Mouse (Mus musculus) yolk sac, embryonic 10.5 days (tissue): ENCODE measurements at regions not wholly inside any gene's neighbourhood (a gene's known extent, or its start where the extent isn't known, plus 50 kb on each side); places are given as distances from the start of the nearest gene placed in this dataset.

ENCODE experiments used
- DNase-seq: peaks from one replicate; pipeline ENCODE4 v3.0.0-alpha.2; 2017; ENCODE audit warnings: low spot score

DNA sequence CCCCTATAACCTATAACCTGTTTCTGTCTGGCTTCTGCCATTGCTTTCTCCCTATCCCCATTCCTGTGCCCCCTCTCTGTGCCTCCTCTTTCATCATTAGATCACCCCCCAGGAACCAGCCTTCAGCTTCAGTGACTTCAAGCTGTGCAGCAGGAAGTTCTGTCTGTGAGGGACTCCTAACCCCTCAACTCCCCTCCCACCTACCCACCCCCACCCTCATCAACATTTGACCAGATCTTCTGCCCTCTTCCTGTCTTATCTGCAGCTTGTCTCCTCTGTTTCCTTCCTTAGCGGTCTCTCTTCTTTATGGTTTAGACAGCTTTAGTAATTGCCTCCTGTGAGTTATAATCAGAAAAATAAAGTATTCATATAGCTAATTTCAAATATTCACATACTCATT lies 266.6 kb upstream of the Gm765 start:
- no peak for DNase-seq

DNA sequence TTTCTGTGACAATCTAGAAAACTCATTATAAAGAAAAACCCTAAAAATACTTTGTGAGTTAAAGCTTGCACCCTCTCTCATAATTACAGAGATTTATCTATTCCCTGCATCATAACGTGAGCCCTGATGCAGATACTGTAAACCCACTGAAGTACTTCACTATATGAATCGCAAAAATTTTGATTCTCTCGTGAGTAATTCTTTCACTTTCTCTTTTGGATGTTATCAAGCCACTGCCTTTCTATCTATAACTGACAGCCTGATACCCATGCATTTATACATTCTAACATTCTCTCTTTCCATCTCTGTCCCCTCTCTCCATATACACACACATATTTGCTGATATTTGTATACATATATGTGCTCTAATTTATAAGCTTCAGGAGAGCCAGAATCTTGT lies 264.1 kb upstream of the Gm765 start:
- no peak for DNase-seq

DNA sequence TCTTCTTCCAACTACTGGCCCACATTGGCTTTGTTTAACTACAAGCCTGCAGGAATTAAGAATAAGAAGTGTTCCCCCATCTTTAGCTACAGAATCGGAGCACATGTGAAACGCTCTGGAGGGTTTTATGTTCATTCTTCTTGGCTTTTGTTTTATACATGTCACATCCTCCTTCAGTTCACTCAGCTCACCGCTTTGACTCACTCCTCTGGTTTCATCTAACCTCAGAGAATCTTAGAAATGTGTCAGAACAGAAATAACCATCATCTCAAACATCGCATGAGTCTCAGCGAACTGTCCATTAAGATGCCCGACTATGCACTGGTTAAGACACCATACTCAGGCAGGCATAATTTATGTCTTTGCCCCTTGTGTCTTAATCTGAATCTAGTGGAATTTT lies 255.1 kb upstream of the Gm765 start:
- no peak for DNase-seq

DNA sequence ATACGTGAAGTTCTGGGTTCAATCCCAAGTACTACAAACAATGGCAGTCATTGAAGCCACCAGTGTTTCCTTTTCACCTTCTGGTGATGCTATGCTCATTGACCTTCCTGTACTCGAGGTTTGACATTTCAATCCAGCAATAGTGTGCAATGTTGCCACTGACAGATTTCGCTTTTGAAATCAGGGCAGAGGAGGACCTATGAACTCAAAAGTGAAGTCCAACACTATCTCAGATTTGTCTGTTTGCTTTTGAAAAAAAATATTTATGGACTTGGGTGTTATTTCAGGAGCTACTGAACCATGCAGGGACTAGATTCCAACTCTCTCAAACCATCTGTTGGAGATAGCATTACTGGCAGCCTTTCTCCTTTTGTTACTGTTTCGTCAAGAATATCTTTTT lies 248.4 kb upstream of the Gm765 start:
- no peak for DNase-seq

DNA sequence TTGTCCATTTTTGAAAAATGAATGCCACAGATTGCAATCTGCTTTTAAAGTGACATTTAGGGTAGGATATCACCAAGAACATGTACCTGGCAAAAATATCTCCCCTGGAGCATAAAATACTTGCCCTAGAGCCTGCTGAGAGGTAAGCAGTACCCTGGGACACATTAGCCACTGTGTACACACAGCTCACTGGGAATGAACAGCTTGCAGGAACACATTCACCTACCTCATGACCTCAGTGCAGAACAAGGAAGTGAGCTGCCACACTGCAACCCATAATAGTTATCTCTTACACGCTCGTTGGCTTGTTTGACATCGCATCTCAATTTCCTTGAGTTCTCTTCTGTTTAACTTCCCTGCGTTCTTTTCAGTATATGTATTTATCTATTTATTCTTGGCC lies 246.4 kb upstream of the Gm765 start:
- DNase-seq = peak; percentile 64

DNA sequence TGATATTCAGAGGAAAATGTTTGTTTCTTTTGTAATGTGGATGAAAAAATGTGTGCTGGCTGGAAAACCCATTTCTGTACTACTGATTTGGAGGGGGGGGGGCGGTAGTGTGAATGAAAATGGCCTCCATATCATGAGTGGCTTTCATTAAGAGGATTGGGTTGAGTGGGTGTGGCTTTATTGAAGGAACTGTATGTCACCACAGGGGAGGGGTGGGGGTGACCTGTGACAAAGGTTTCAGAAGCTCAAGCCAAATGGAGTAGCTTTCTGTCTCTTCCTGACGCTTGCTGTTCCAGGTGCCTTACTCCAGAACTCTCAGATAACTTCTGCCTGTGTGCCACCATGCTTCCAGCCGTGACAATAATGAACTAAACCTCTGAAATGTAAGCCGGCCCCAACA lies 242.0 kb upstream of the Gm765 start:
- no peak for DNase-seq

DNA sequence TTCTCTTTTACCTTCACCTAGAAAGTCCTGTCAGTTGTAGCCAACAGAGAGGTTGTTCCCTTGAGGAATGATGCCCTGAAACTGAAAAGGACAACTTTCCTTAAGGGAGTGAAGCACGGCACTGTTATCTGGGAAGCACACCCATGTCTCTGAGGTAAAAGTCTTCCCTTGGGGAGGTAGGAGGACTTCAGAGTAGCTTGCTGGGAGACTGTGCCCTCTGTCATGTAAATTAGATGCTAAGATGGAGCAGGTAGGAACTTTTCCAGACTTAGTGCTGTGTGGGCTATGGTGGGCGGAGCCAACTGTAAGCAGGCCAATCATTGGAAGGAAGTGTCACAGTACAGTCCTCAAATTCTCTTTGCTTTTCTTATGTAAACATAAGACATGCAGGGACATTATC lies 240.3 kb upstream of the Gm765 start:
- no peak for DNase-seq

DNA sequence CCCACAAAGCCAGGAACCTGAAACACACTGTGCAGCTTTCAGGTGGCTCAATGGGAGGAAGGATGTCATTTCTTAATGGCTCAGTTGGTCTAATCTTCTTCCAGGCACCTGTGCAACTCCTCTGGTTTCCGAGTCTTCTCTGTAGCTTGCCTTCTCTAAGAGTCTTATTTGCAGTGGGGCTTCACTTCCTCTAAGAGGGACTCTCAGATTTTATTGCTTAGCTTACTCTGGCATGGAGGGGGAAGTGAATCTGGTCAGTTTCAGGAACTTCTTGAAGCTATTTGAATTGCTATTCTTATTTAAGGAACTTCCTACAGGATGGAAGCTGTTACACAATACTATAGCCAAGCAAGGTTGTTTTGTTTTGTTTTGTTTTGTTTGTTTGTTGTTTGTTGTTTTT lies 232.7 kb upstream of the Gm765 start:
- no peak for DNase-seq

DNA sequence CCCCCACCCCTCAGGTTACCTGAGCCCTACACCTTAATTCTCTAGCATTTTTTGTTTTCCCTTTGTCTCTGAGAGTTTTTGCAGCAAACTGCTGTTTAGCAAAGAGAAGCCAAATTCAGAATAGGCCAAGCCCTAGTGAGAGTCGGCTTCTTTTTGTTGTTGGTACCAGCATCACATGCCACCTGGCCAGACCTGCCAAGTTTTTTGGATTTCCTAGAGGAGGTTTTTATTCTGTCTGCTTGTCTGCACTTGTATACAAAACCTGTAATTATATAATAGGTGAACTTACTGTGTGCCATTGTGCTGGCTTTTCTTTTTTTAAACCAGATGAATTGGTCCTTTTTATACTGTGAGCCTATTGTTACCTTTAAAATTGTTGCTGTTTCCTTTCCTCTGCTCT lies 213.1 kb upstream of the Gm765 start:
- no peak for DNase-seq

DNA sequence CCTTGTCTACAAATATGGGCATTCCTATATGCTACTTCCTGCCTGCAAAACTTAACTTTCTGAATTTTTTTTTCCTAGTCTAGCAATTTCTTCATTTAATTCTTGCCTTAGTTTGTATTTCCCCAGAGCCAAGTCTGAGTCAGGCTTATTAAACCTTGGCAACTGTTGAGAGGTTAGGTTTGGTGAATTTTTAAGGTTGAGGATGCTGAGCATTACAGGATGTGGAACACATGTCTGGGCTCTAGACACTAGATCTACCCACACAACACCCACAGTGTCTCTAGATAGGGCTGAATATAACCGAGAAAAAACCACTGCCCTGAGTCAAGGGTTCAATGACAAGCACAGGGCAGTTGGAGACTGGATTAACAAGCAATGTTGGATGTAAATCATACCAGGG lies 211.4 kb upstream of the Gm765 start:
- no peak for DNase-seq

DNA sequence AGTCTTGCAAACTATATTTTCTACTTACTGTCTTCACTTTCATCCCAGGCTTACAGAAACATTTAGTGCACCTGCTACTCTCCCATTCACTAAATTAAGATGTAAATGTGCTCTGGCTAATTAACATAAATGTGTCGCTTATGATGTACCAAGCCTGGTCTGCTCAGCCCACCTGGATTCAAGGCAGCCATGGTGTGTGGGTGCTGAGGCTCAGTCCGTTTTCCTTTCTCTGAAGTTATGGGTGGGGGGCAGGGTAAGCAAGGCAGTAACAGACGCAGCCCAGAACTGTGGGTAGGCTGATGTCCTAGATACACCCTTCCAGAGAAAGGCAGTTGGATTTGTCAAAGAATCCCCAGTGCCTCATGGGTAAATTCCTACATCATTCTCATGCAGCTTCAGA lies 209.2 kb upstream of the Gm765 start:
- no peak for DNase-seq

DNA sequence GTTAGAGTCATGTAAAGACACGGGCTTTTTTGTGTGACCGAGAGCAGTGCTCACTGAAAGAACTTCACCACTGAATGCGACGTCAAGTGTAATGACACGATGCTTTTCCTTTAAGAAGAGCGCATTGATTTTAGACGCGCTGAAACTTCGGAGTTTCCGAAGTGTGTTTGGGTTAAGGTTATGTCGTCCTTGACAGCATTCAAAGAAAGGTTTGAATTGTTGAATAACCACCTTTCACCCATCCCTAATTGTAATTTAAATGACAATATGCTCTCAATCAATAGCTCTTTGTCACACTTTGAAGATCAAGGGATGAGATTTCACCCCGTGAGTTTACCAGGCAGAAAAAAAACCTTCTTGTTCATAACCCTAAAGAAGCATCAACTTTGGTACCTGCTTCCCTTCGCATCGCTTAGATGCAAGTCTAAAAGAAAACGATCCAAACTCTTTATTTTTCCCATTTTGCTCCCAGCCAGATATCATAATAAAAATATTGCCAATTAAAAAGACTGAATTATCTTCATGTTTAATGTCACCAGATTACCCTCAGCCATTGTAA lies 184.4 kb upstream of the Gm765 start:
- DNase-seq = no peak

DNA sequence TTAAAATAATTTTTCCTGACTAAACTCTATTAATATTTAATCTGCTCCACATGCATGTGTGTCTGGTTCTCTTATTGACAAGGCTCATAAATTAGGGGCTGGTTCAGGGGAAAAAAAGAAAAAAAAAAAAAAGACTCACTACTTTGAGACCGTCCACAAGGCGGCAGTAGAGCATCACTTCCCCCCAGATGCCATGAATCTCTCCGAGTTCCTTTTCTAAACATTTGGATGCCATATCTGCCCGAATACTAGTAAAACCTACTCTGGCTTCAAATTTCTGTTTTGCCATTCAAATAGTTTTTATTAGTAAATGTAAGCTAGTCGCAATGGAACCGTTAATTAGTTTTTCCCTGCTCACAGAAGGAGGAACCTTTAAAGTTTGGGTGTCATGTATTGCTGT lies 182.7 kb upstream of the Gm765 start:
- peak; percentile 51 for DNase-seq

DNA sequence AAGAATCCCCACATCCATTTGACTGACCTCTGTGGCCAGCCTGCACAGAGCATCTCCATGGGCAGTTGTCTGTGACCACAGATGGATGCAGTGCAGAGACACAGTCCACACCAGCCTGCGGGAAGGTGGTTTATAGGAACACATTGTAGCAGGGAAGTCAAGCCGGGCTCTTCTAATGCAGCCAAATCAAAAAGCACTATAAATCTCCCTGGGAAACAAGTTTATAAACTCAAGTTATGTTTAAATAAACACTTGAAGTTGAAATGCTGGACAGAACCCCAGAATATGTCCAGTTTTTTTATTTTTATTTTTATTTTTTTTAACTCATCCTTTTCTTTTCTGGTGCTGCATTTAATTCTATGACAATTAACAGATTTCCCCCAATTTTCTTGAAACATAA lies 182.1 kb upstream of the Gm765 start:
- no peak for DNase-seq

DNA sequence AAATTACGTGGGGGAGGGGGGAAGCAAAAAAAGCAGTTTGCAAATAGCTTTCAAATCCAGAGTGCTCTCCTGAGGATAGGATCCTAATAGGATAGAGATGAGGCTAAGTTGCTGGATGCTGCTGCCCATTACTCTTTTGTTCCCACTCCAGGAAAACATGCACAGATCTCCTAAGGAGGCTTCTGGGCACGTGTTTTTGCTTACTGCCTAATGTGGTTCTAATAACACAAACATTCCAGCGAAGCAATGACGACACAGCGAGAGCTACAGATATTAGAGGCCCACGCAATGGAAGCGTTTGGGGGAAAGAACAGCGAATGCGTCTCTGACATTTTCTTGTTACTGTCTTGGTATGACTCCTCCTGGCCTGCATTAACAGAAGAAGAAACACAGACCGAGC lies 179.0 kb upstream of the Gm765 start:
- DNase-seq = no peak

DNA sequence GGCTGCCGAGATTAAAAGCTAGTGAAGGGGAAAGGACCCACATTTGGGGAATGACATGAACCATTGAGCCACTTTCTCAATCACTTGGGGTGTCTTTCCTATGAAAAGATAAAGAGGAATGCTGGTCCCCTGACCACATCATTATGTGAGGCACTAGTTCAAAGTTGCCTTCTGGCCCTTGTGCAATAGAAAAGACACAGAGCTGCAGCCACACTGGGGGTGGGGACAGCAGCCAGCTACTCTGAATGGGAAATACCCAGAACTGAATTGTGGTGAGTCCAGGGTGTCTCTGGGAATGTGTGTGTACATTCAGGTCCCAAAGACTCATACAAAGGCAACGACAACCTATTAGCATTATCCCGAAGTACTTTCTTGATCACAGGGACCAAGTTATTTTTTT lies 172.3 kb upstream of the Gm765 start:
- no peak for DNase-seq

DNA sequence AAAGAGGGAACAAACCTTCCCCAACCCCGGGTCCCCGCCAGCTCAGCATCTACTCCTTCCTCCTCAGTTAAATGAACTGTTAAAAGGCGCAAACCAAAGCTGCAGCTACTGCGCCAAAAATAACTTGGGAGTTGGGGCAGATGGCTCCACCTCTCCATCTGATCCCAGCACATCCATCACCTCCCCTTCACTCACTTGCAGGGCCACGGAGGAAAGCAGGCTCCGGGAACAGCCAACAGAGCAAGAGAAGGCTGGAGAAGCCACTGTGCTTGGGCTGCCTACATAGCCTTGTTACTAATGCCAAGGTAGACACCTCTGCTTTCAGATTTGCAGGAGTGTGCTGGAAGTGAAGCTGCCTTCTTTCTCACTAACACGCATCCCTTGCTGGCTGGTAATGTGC lies 171.8 kb upstream of the Gm765 start:
- DNase-seq = no peak

DNA sequence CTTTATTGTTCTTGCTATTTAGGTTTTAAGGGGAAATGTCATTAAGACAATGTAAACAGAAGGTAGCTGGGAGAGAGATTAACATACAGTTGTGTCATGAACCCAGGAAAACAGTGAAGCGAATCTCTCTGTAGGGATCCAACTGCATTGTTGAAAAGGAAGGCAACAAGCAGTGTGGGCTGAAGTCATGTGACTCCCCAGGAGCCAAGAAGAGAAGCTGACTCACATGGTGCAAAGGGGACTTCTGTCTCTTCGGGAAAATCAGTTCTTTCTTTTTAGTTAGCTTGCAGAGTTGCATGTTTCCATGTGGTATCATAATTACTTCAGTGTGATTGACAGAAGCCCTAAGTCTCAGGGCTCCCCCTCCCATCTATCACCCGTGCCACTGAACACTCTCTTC lies 170.7 kb upstream of the Gm765 start:
- no peak for DNase-seq

DNA sequence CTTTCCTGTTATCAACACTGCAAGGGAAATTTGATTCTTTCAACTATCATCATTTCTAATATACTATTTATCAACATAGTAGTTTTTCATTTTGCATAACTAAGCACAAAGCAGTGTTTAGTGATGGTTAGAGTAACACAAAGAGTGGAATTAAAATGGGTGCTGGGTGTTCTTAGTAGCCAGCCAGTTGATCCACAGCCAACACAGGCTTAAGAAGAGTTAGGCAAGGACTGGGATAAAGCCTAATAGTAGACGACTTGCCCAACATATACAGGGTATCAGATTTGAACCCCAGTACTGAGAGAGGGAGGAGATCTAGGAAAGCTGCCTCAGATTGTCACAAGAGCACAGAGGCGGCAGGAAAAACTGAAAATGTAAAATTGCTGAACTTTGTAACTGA lies 160.2 kb upstream of the Gm765 start:
- no peak for DNase-seq

DNA sequence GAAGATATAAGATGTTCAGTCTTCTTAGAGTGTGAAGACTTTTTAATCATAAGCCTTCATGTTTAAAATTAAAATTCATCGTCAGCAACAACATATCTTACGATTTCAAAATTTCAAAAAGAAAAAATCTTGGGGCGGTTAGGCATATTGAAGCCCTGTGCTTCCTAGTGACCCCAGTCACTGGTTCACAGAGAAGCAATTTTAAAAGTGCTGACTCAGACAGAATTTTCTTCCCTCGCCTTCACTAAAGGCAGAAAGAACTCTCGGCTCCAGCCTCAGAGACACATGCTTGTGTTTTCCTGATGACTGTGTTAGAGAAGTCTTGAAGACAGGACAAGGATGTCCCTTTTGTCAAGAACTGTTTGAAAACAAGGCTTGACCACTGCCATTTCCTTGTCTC lies 157.2 kb upstream of the Gm765 start:
- DNase-seq = no peak

DNA sequence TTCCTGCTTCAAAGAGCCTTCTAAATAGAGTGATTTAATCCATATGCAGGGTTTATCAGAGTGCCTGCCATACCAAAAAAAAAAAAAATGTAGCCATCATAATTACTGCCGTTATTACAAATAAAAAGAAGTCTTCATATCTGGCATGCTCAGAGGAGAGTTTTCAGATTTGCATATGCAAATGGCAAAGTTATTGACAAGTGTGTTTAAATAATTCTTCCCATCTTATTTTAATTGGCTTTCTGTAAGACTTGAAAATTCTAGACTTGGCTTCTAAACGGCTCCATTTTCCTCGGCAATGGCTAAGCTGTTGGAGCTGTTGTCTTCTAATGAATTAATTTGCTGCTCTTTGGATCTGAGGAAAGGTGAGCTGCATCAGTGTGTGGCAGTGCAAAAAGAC lies 144.1 kb upstream of the Gm765 start:
- no peak for DNase-seq

DNA sequence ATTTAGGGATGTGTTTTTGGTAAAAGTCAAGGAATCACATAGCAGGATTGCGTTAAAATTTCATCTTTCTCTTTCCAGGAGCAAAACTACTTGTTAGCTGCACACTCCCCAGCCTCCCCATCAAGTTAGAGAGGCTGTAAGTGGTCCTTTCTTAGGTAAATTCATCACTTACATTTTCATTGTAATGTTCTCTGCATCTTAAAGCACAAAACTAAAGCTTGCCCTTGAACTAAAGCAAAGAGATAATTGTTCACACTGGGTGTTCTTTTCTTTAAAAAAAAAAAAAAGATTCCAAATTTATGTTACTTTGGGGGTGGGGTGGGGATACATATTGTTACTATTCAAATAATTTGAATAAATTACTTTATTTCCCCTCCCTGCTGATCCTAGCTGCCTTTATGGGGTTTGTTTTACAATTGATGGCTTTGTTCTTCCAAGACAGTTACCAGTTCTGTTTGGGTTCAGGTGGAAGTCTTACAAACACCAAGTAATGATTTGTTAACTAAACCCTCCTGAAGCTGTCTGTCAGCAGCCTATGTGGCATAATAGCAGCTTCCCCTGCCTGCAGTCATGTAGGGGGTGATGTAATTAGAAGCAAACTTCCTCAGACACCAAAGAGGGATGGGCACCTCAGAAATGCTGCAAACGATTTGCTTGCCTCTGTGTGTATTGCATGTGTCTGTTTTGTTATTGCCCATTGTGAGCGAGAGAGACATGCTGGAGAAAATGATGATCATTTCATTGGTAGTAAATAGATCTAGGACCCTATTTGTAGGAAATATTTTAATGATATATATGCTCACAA lies 141.0 kb upstream of the Gm765 start:
- no peak for DNase-seq

DNA sequence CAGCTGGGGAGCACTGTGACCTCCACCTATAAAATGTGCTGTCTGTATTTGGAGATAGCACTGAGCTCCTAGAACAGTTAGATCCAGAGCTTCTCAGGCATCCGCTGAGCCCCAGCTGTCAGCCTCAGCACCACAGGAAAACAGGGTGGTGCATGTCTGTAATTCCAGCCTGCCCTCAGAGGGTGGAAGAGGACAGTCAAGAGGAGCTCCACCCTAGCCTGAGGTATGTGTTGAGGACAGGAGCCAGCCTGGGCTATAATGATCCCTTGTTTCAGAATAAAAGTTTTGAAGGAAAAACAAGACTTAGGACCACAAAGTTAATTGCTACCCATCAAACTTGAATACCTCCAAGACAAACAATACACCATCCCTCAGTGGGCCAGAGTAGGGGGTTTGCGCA lies 139.8 kb upstream of the Gm765 start:
- no peak for DNase-seq

DNA sequence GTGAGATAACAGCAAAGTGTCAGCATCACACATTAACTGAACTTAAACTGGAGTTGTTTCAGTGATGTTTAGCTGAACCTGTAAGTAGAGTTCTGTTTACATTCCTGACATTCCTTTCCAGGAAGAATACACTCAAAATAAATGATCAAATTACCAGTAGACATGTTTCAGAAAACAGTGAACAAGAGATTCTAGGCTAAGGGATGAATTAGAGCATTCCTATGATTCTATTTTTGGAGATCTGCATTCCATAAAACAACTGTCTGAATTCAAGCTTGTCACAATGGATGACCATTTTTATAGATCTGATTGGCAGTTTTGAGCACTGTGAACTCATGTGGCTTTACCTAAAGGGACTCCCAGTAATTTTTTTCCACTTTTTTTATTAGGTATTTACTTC lies 125.0 kb upstream of the Gm765 start:
- no peak for DNase-seq
